ENCODE assay signal across 8 mouse cellular contexts in genomic region chr9:57537044-57537727, GRCm38 (mm10). TPM values are rescaled to one million over a fixed set of nuclear protein-coding genes. Genes with fewer than 3 reads are reported as not detected.
DNase-seq lines count a peak whose midpoint lies in the region; ATAC-seq and TF ChIP-seq lines count a peak whose summit lies in the region.

Gene Fam219b (plus strand): TSS chr9:57537528.

- no peak for TF ChIP-seq CTCF in lung, postnatal 0 days (IDR thresholded peaks at IDR 0.05)

- peak; percentile 91 for DNase-seq in NIH3T3 (ENCODE audit: low read depth)
- peak; percentile 93 for DNase-seq in cerebellum, adult 9-11 months
- peak; percentile 86 to 95 for DNase-seq in frontal cortex, adult 2 months (ENCODE audit: extremely low spot score in 1 of 2, low spot score in 1 of 2)
- peak; percentile 90 for DNase-seq in hindbrain, embryonic 11.5 days (ENCODE audit: low spot score)
- DNase-seq in layer of hippocampus, postnatal 10 days (ENCODE audit: low spot score in 2 of 2): peak; percentile 91 to 93
- DNase-seq in lung, postnatal 0 days (ENCODE audit: low spot score): peak; percentile 93
- peak; percentile 75 for DNase-seq in ovary, postnatal 10 days (ENCODE audit: low spot score)
- DNase-seq in thymus, postnatal 0 days (ENCODE audit: low spot score): peak; percentile 87

- no peaks in the 10 kb centered on the region for H3K9me3 ChIP-seq in hindbrain, embryonic 11.5 days (ENCODE audit: control insufficient read depth, low read length)
- no peaks in the 10 kb centered on the region for H3K9me3 ChIP-seq in lung, postnatal 0 days (ENCODE audit: low read length)

- WGBS in hindbrain, embryonic 11.5 days: 3% methylated on average over 43 of the region's 45 CpGs
- WGBS in lung, postnatal 0 days: 3% methylated on average over 45 of the region's 45 CpGs

- no peaks in the 10 kb centered on the region for H3K27me3 ChIP-seq in hindbrain, embryonic 11.5 days (ENCODE audit: control insufficient read depth, insufficient read depth, low read length)
- H3K27me3 ChIP-seq in lung, postnatal 0 days (replicated peaks; ENCODE audit: insufficient read depth, low read length): no peaks in the 10 kb centered on the region

- peak within 1 kb of the TSS; percentile 81 for H3K4me2 ChIP-seq in hindbrain, embryonic 11.5 days (replicated peaks; ENCODE audit: low read depth, low read length)
- H3K4me2 ChIP-seq in lung, postnatal 0 days (replicated peaks; ENCODE audit: low read depth, low read length): peak within 1 kb of the TSS; percentile 66

- H3K9ac ChIP-seq in hindbrain, embryonic 11.5 days (ENCODE audit: low read depth, low read length): peak within 1 kb of the TSS; percentile 88
- H3K9ac ChIP-seq in lung, postnatal 0 days (replicated peaks; ENCODE audit: low read depth): peak within 1 kb of the TSS; percentile 52

- H3K4me1 ChIP-seq in hindbrain, embryonic 11.5 days (replicated peaks; ENCODE audit: control insufficient read depth, insufficient read depth, low read length): peaks cover 4% of the 10 kb centered on the region
- H3K4me1 ChIP-seq in lung, postnatal 0 days (ENCODE audit: insufficient read depth, low read depth, low read length): no peaks in the 10 kb centered on the region

- peak within 1 kb of the TSS; percentile 77 for H3K27ac ChIP-seq in hindbrain, embryonic 11.5 days (ENCODE audit: low read depth, low read length)
- H3K27ac ChIP-seq in lung, postnatal 0 days (ENCODE audit: low read length): peak within 1 kb of the TSS; percentile 65

- no peak for TF ChIP-seq EP300 in lung, postnatal 0 days (IDR thresholded peaks at IDR 0.05)

- peaks cover 6% of the 10 kb centered on the region; the same call in 1 of the 2 replicates for H3K36me3 ChIP-seq in hindbrain, embryonic 11.5 days (ENCODE audit: control insufficient read depth, insufficient read depth, low read length)
- H3K36me3 ChIP-seq in lung, postnatal 0 days (ENCODE audit: insufficient read depth, low read length): peaks cover 4% of the 10 kb centered on the region; the same call in 1 of the 2 replicates

- peak; percentile 90 for ATAC-seq in hindbrain, embryonic 11.5 days (ENCODE audit: low FRiP score)
- ATAC-seq in lung, postnatal 0 days: peak; percentile 95

- H3K4me3 ChIP-seq in hindbrain, embryonic 11.5 days (ENCODE audit: low read depth, low read length): peak within 1 kb of the TSS; percentile 83
- H3K4me3 ChIP-seq in lung, postnatal 0 days (ENCODE audit: low read depth, low read length): peak within 1 kb of the TSS; percentile 74

RNA-seq across cellular contexts. Expression of gene Fam219b, which starts in this region (rescaled TPM):
- 10.9 and 14.5 TPM in 2 replicates for polyA plus RNA-seq in frontal cortex, adult 2 months (2012; rRNA removed)
- polyA plus RNA-seq in hindbrain, embryonic 11.5 days (2014; fragmentation: Nextera tagmentation; extraction: Ambion mirVana): 14.9 and 17.7 TPM in 2 replicates
- 10 to 100 TPM; 24.6 to 28.8 TPM for total RNA-seq in layer of hippocampus, postnatal 10 days (2021)
- 12.3 and 13.5 TPM in 2 replicates for polyA plus RNA-seq in lung, postnatal 0 days (2015; fragmentation: Nextera tagmentation; extraction: Ambion mirVana)
- polyA plus RNA-seq in thymus, postnatal 0 days (2015; fragmentation: Nextera tagmentation; extraction: Ambion mirVana): 15.5 and 17.7 TPM in 2 replicates

Comparison
In these comparisons a context has a peak if more than half of its experiments do, and no peak if none do; other contexts are left out.
1. Peak in every context shown above with its lines: DNase-seq, ATAC-seq, H3K4me3 ChIP-seq and H3K27ac ChIP-seq.